Mouse (Mus musculus) liver, adult 2 months (tissue): ENCODE results near the gene Pip4k2b.

Experiments
- CTCF ChIP-seq: fragments of 200-500 bp; IDR thresholded peaks from 2 replicates; pipeline ENCODE4 v1.5.1; 2011; ENCODE audit warnings: low read depth, low read length, control low read depth
- POLR2A ChIP-seq: fragments of 200-500 bp; IDR thresholded peaks from 2 replicates; pipeline ENCODE4 v1.6.1; 2011; ENCODE audit warnings: low read length, control low read depth; ENCODE audit not compliant: insufficient read depth; ENCODE audit errors: extremely low read depth

GRCm38 (mm10) chr11:97698741-97699611, 45.5 kb downstream of the Pip4k2b start:
- TF ChIP-seq POLR2A (no peak), CTCF (peak; percentile 14; the same call in 1 of the 2 replicates)
